Mouse (Mus musculus) megakaryocyte, embryonic 14.5 days (primary cell): Measurements from ENCODE around the gene 1700057G04Rik.

ENCODE experiments used
- FLI1 ChIP-seq: IDR thresholded peaks from 2 replicates; pipeline ENCODE4 v1.6.1; 2012; ENCODE audit warnings: low read length, inconsistent platforms, mixed read lengths
- GATA1 ChIP-seq: IDR thresholded peaks from 3 replicates; pipeline ENCODE4 v1.6.1; 2012; ENCODE audit warnings: mixed read lengths, low read length, inconsistent platforms, borderline replicate concordance

DNA sequence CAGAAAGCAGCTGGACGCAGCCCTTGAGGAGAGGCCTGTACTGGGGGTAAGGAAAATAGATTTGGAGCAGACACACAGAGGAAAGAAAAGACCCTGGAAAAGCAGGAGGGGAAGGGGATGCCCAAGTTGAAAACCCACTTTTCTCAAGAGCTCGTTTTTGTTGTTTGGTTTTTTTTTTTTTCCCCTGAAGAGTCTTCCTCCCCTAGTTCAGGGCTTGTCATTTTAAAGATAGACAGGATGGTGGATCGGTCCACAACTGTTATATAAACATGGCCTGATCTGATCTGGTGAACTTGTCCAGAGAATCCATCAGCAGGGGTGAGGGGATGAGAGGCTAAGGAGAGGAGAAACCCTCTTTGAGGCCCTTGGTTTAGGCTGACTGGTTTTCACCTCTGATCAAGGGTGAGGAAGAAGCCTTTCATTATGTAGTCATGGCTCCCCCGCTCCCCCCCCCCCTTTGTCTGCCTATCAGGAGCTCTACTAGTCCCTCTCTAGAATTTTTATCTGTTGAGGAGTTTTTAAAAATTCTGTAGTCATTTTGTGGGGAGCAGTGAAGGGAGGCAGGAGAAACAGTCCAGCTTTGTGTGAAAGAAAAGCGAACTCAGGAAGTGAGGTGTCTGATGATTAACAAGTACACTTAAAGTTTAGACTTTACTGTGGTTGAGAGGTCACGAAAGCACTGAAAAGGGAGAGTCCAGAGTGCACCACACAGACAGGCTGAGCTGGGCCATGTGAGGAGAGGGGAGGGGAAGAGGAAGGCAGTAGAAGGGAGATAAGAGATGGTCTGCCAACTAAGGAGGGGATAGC lies 35.0 kb upstream of the 1700057G04Rik start:
- TF ChIP-seq GATA1 (peak; percentile 71; the same call in 2 of the 3 replicates), FLI1 (0 out of 2 replicates have a peak, but pooled peaks have one; percentile 9)
